Mouse (Mus musculus) bone marrow macrophage, adult 2 months (primary cell): ENCODE measurements around the gene Mycl. TPM values are rescaled to one million over a fixed set of nuclear protein-coding genes. Genes with fewer than 3 reads are reported as not detected.

Experiments used
- H3K27ac ChIP-seq: 2 replicates; pipeline ENCODE4 v1.5.1; 2012; ENCODE audit warnings: low read depth, low read length; ENCODE audit not compliant: insufficient read depth
- H3K4me1 ChIP-seq: 2 replicates; pipeline ENCODE4 v1.6.1; 2012; ENCODE audit warnings: low read length; ENCODE audit not compliant: control insufficient read depth, insufficient read depth
- H3K4me3 ChIP-seq: 2 replicates; pipeline ENCODE4 v1.5.1; 2012; ENCODE audit warnings: mild to moderate bottlenecking, low read length, moderate library complexity; ENCODE audit not compliant: insufficient read depth
- CTCF ChIP-seq: IDR thresholded peaks from 2 replicates; pipeline ENCODE4 v1.5.1; 2012; ENCODE audit warnings: low read depth, mild to moderate bottlenecking, low read length, moderate library complexity
- POLR2A ChIP-seq: IDR thresholded peaks from 2 replicates; pipeline ENCODE4 v1.6.1; 2012; ENCODE audit warnings: mild to moderate bottlenecking, low read depth, low read length, borderline replicate concordance
- polyA plus RNA-seq: library from polyadenylated mRNA; stranded (reverse); fragments of >200 nt; gene quantifications from 2 replicates; pipeline ENCODE4 v1.2.4, GENCODE M21; 2012; ENCODE audit not compliant: missing spikeins, insufficient read depth, insufficient read length

Mycl gene
- 0.29 and 0.32 TPM in 2 replicates for polyA plus RNA-seq

DNA sequence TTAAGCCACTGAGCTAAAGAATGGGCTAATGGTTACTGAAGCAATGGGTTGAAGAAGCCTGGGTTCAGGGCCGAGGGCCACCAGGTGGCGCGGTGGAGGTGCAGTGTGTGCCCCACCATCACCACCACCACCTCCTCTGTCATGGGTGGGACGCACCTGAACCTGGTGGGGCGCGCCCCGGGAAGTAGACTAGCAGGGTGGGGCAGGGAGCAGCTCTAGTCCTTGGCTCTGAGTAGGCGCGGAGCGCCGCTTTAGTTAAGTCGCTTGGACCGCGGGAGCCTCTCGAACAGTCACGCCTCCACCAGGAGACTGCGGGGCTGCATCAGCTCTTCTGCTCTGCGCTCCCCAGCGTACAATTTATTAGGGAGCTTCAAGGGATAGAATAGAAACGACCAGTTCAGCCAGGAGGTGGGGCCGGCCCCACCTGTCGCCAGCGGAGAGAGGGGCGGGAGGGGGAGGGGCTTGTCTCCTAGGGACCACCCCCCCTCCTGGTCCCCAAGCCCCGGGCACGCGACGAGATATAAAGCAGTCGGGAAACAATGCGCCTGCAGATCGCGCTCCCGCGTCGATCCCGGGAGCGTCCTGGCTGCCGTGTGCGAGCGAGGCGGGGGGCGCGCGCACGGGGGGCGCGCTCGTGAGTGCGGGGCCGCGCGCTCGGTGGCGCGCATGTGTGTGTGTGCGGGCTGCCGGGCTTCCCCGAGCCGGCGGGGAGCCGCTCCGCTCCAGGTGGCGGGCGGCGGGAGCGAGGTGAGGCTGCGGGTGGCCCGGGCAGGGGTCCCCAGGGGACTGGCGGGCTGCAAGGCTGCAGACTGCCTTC, at the start of gene Mycl:
Gene Mycl, plus strand, starts transcription at position 249 of the 817 bp plus-strand sequence.
- peak within 1 kb of the TSS; percentile 67 for H3K4me3 ChIP-seq

GRCm38 (mm10) chr4:122947223-122947622, 48.2 kb upstream of the Mycl start:
- Histone ChIP-seq H3K4me1 (no peaks in the 10 kb centered on the region), H3K27ac (no peak overlapping the region), H3K4me3 (no peak overlapping the region)
- no peak for TF ChIP-seq POLR2A
- no peak for TF ChIP-seq CTCF

More for the DNA sequence above, at the start of gene Mycl:
- Histone ChIP-seq H3K27ac (no peak within 1 kb of the TSS), H3K4me1 (peaks cover 10% of the 10 kb centered on the region)
- TF ChIP-seq POLR2A = no peak
- peak; percentile 79 for TF ChIP-seq CTCF

- TF ChIP-seq CTCF = no peak
- TF ChIP-seq POLR2A = no peak
- Histone ChIP-seq H3K4me1 (no peaks in the 10 kb centered on the region), H3K4me3 (no peak overlapping the region), H3K27ac (no peak overlapping the region)
Observed at GRCm38 (mm10) chr4:122949096-122949495, 46.4 kb upstream of the Mycl start.

DNA sequence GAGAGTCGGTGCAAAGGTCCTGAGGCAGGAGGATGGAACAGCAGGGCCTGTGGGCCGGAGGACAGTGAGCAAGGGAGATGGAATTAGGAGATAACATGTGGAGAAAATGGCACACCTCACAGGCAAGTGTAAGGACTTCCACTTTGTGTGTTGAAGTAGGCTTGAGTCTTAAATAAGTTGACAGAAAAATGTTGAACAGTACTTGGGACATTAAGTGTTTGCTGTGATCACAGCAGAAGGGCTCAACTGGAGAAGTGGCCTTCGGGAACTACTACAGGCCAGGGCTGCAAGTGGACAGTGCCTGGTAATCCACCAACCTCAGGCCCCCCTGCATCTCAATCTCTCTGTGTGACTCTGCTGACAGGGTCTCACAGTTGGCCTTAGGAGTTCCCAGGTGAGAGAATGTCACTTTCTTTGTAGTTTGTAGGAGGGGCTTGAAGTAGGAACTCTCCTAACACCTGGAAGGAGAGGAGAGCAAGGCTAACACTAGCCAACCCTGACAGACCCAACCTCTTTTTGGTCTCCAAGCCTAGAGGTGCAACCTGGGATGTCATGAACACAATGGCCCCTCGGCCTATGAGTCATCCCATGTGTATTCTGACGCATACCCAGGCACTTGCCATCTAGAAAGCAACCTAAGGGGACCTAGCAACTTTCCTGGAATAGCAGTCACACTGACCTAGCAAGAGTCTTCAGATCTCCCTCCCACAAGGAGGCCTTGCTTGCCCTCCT, 40.6 kb upstream of the Mycl start:
- Histone ChIP-seq H3K27ac (peak overlapping the region; percentile 78), H3K4me3 (peak overlapping the region; percentile 16; the same call in 1 of the 2 replicates), H3K4me1 (peaks cover 13% of the 10 kb centered on the region)
- 0 out of 2 replicates have a peak, but pooled peaks have one; percentile 21 for TF ChIP-seq POLR2A
- TF ChIP-seq CTCF = no peak

GRCm38 (mm10) chr4:122955412-122956136, 39.9 kb upstream of the Mycl start:
- H3K4me1 ChIP-seq = peaks cover 13% of the 10 kb centered on the region
- H3K4me3 ChIP-seq = peak overlapping the region; percentile 16; the same call in 1 of the 2 replicates
- peak overlapping the region; percentile 78 for H3K27ac ChIP-seq
- TF ChIP-seq CTCF = no peak
- TF ChIP-seq POLR2A = no peak

- TF ChIP-seq CTCF (no peak), POLR2A (no peak)
- Histone ChIP-seq H3K27ac (no peak overlapping the region), H3K4me1 (peaks cover 16% of the 10 kb centered on the region), H3K4me3 (no peak overlapping the region)
Observed at GRCm38 (mm10) chr4:122956301-122956700, 39.2 kb upstream of the Mycl start.

DNA sequence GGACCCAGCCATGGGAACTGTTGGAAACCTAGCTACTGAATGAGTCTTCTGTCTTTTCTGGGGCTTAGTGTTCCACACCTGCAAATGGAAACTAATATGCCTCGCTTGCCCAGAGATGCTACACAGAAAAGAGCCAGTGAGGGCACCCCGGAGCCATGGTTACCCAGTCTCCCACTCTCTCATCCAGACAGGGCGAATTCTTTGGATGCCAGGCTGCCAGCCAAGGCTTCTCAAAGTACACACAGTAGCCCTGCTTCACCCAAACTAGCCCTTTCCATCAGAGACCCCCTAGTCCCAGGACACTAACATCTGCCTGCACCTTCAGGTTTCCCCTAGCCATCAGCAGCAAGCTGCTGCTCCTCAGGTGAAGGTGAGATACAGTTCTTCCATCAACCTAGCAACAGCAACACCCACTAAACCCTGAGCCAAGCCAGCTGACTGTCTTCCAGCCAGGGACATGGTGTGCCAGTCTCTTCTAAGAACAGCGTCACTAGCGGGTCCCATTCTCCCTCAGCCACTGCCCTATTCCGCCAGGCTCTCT, 36.9 kb upstream of the Mycl start:
- H3K4me1 ChIP-seq = peaks cover 19% of the 10 kb centered on the region
- no peak overlapping the region for H3K27ac ChIP-seq
- no peak overlapping the region for H3K4me3 ChIP-seq
- TF ChIP-seq POLR2A (no peak), CTCF (no peak)

DNA sequence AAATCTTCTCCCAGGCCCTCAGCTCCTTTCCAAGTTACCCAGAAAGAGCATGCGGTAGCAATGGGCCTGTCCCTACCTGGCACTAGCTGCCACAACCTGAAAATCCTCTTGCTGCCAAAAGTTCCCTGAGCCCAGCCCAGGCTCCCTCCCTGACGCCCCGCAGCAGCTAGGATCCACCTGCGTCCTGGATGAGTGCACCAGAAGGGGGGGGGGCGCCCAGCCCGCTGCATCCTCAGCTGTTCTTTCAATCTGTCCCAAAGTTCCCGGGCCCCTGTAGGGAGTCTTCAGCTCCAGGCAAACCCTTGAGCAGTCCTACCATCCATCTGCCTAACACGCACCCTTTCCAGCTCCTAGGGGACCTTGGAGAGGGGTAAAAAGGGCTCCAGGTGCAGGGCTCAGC, 35.6 kb upstream of the Mycl start:
- Histone ChIP-seq H3K4me1 (peaks cover 15% of the 10 kb centered on the region), H3K27ac (no peak overlapping the region), H3K4me3 (peak overlapping the region; percentile 69)
- TF ChIP-seq CTCF = no peak
- TF ChIP-seq POLR2A = no peak
